Mouse (Mus musculus) hindbrain, postnatal 0 days (tissue): ENCODE data around the gene Gm853. TPM values are rescaled to one million over a fixed set of nuclear protein-coding genes. Genes with fewer than 3 reads are reported as not detected.

Experiments
- ATAC-seq: fragments of 200-750 bp; cut with Nextera tagmentation; 2 replicates; pipeline ENCODE4 v1.8.0; 2017; ENCODE audit warnings: mild to moderate bottlenecking, moderate TSS enrichment, moderate library complexity
- DNase-seq: peaks from one replicate; pipeline ENCODE4 v3.0.0-alpha.2; 2015; ENCODE audit warnings: low spot score
- H3K27ac ChIP-seq: fragments of 300-500 bp; sonication (generic); 2 replicates; pipeline ENCODE4 v1.5.1; 2014; ENCODE audit warnings: mild to moderate bottlenecking
- H3K27me3 ChIP-seq: fragments of 300-500 bp; sonication (generic); 2 replicates; pipeline ENCODE4 v1.6.1; 2014; ENCODE audit warnings: low read length, mixed read lengths; ENCODE audit not compliant: insufficient read depth
- H3K36me3 ChIP-seq: fragments of 300-500 bp; sonication (generic); 2 replicates; pipeline ENCODE4 v1.6.1; 2014; ENCODE audit warnings: low read length, mixed read lengths; ENCODE audit not compliant: insufficient read depth
- H3K4me1 ChIP-seq: fragments of 300-500 bp; sonication (generic); 2 replicates; pipeline ENCODE4 v1.6.1; 2014; ENCODE audit warnings: antibody characterized with exemption, low read length, mixed read lengths; ENCODE audit not compliant: insufficient read depth
- H3K4me2 ChIP-seq: fragments of 300-500 bp; sonication (generic); 2 replicates; pipeline ENCODE4 v1.6.1; 2014; ENCODE audit warnings: low read depth, mild to moderate bottlenecking, low read length, moderate library complexity, mixed read lengths
- H3K4me3 ChIP-seq: fragments of 300-500 bp; sonication (generic); 2 replicates; pipeline ENCODE4 v1.5.1; 2014; ENCODE audit warnings: low read length
- H3K9ac ChIP-seq: fragments of 300-500 bp; sonication (generic); replicated peaks from 2 replicates; pipeline ENCODE4 v1.6.1; 2014; ENCODE audit warnings: mild to moderate bottlenecking, low read length, moderate library complexity, mixed read lengths
- H3K9me3 ChIP-seq: fragments of 300-500 bp; sonication (generic); 2 replicates; pipeline ENCODE4 v1.6.1; 2016; ENCODE audit warnings: low read length, mixed read lengths
- CTCF ChIP-seq: IDR thresholded peaks from 2 replicates; pipeline ENCODE4 v1.5.1; 2016; ENCODE audit warnings: antibody characterized with exemption, control low read depth, low read depth
- WGBS: fragments of 180-500 bp; shearing (Covaris S2); extraction: QIAGEN DNeasy Blood & Tissue Kit; methylation state at CpG from one replicate; pipeline ENCODE4 v1.1.7; 2014; 5-methylcytosine and 5-hydroxymethylcytosine counted together
- polyA plus RNA-seq: library from polyadenylated mRNA; unstranded; fragments of >200 nt; fragmentation: Nextera tagmentation; extraction: Ambion mirVana; gene quantifications from 2 replicates; pipeline ENCODE4 v1.2.1, GENCODE M21; 2015
- total RNA-seq: library from RNA; depleted of rRNA; stranded (reverse); fragments of >200 nt; gene quantifications from 2 replicates; pipeline ENCODE4 v1.2.3, GENCODE M21; 2014

The Gm853 gene
- total and polyA plus RNA-seq, 2 experiments from 2014 or later, result 1.8 to 2.0 TPM

GRCm38 (mm10) chr4:130170362-130170761 lies 51.8 kb downstream of the Gm853 start:
- H3K4me1 ChIP-seq, result no peaks in the 10 kb centered on the region
- DNase-seq (no peak), ATAC-seq (no peak)
- H3K4me3 ChIP-seq, result no peak overlapping the region
- no peak overlapping the region for H3K4me2 ChIP-seq
- no peak overlapping the region for H3K9ac ChIP-seq
- no peak overlapping the region for H3K27ac ChIP-seq
- no peaks in the 10 kb centered on the region for H3K36me3 ChIP-seq
- 0 out of 2 replicates have a peak, but pooled peaks cover 9% of the 10 kb centered on the region for H3K27me3 ChIP-seq
- TF ChIP-seq CTCF, result no peak
- H3K9me3 ChIP-seq, result no peaks in the 10 kb centered on the region
- 80% methylated on average over 4 of the region's 4 CpGs for WGBS

- no peaks in the 10 kb centered on the region for H3K36me3 ChIP-seq
- ATAC-seq (no peak), DNase-seq (no peak)
- no peak overlapping the region for H3K9ac ChIP-seq
- 86% methylated on average over 16 of the region's 16 CpGs for WGBS
- TF ChIP-seq CTCF, result no peak
- no peak overlapping the region for H3K4me3 ChIP-seq
- H3K27me3 ChIP-seq, result 0 out of 2 replicates have a peak, but pooled peaks cover 5% of the 10 kb centered on the region
- no peak overlapping the region for H3K27ac ChIP-seq
- H3K9me3 ChIP-seq, result no peaks in the 10 kb centered on the region
- H3K4me2 ChIP-seq, result no peak overlapping the region
- H3K4me1 ChIP-seq, result no peaks in the 10 kb centered on the region
Observed at GRCm38 (mm10) chr4:130169411-130169971, 52.7 kb downstream of the Gm853 start.

GRCm38 (mm10) chr4:130168280-130169183 lies 53.7 kb downstream of the Gm853 start:
- no peaks in the 10 kb centered on the region for H3K4me1 ChIP-seq
- 26% methylated on average over 16 of the region's 16 CpGs for WGBS
- ATAC-seq, result peak; percentile 35; the same call in 1 of the 2 replicates
- peak; percentile 51 for DNase-seq
- 0 out of 2 replicates have a peak overlapping the region, but pooled peaks have one; percentile 8 for H3K4me2 ChIP-seq
- H3K36me3 ChIP-seq, result no peaks in the 10 kb centered on the region
- no peak overlapping the region for H3K27ac ChIP-seq
- no peak overlapping the region for H3K4me3 ChIP-seq
- no peaks in the 10 kb centered on the region for H3K9me3 ChIP-seq
- peak; percentile 20; the same call in 1 of the 2 replicates for TF ChIP-seq CTCF
- H3K27me3 ChIP-seq, result peaks cover 8% of the 10 kb centered on the region; the same call in 1 of the 2 replicates
- no peak overlapping the region for H3K9ac ChIP-seq

GRCm38 (mm10) chr4:130167814-130168213 lies 54.4 kb downstream of the Gm853 start:
- TF ChIP-seq CTCF, result no peak
- DNase-seq, result no peak
- H3K27ac ChIP-seq, result no peak overlapping the region
- ATAC-seq, result no peak
- peak overlapping the region; percentile 8; the same call in 1 of the 2 replicates for H3K4me2 ChIP-seq
- no peaks in the 10 kb centered on the region for H3K36me3 ChIP-seq
- no peak overlapping the region for H3K4me3 ChIP-seq
- H3K27me3 ChIP-seq, result peaks cover 12% of the 10 kb centered on the region; the same call in 1 of the 2 replicates
- no peaks in the 10 kb centered on the region for H3K4me1 ChIP-seq
- no peak overlapping the region for H3K9ac ChIP-seq
- H3K9me3 ChIP-seq, result no peaks in the 10 kb centered on the region
- WGBS, result 43% methylated on average over 9 of the region's 9 CpGs

GRCm38 (mm10) chr4:130167321-130167720 lies 54.9 kb downstream of the Gm853 start:
- peaks cover 12% of the 10 kb centered on the region; the same call in 1 of the 2 replicates for H3K27me3 ChIP-seq
- H3K4me1 ChIP-seq, result no peaks in the 10 kb centered on the region
- H3K9me3 ChIP-seq, result no peaks in the 10 kb centered on the region
- DNase-seq (no peak), ATAC-seq (no peak)
- no peak overlapping the region for H3K27ac ChIP-seq
- H3K9ac ChIP-seq, result no peak overlapping the region
- H3K4me3 ChIP-seq, result no peak overlapping the region
- TF ChIP-seq CTCF, result no peak
- WGBS, result 61% methylated on average over 22 of the region's 22 CpGs
- no peaks in the 10 kb centered on the region for H3K36me3 ChIP-seq
- H3K4me2 ChIP-seq, result peak overlapping the region; percentile 0; the same call in 1 of the 2 replicates

GRCm38 (mm10) chr4:130166592-130166991 lies 55.6 kb downstream of the Gm853 start:
- peaks cover 12% of the 10 kb centered on the region; the same call in 1 of the 2 replicates for H3K27me3 ChIP-seq
- no peak for TF ChIP-seq CTCF

More at GRCm38 (mm10) chr4:130166592-130166991, 55.6 kb downstream of the Gm853 start:
- Histone ChIP-seq H3K4me2 (no peak overlapping the region), H3K36me3 (no peaks in the 10 kb centered on the region), H3K4me1 (no peaks in the 10 kb centered on the region), H3K9ac (no peak overlapping the region), H3K9me3 (no peaks in the 10 kb centered on the region), H3K27ac (no peak overlapping the region), H3K4me3 (no peak overlapping the region)
- ATAC-seq (no peak), DNase-seq (no peak)
- 76% methylated on average over 8 of the region's 8 CpGs for WGBS
